Mouse (Mus musculus): ENCODE results near the gene Nop16. TPM values are rescaled to one million over a fixed set of nuclear protein-coding genes. Genes with fewer than 3 reads are reported as not detected.

Gene Nop16
- total and polyA plus RNA-seq, 2 experiments, result 9.4 to 15.0 TPM

GRCm38 (mm10) chr13:54593617-54594016 lies 3.7 kb upstream of the Nop16 start:
- no peak for DNase-seq (ENCODE audit: extremely low read depth, low read depth, low spot score)
- peaks cover 10% of the 10 kb centered on the region for H3K4me1 ChIP-seq (ENCODE audit: control insufficient read depth, insufficient read depth, low read length)
- no peak overlapping the region for H3K27ac ChIP-seq (replicated peaks; ENCODE audit: insufficient read depth, low read depth, low read length)
- H3K9ac ChIP-seq (ENCODE audit: low read depth, low read length), result no peak overlapping the region
- TF ChIP-seq CTCF (IDR thresholded peaks at IDR 0.05; ENCODE audit: low read depth, low read length) (no peak), POLR2A (IDR thresholded peaks at IDR 0.05; ENCODE audit: extremely low read depth, insufficient read depth, low read length) (no peak)
- no peak overlapping the region for H3K4me3 ChIP-seq (ENCODE audit: insufficient read depth, low read depth, low read length)
- peaks cover 2% of the 10 kb centered on the region for H3K36me3 ChIP-seq (ENCODE audit: control insufficient read depth, insufficient read depth, low read length)
- H3K27me3 ChIP-seq (ENCODE audit: control insufficient read depth, insufficient read depth, low read length), result no peaks in the 10 kb centered on the region
- peaks cover 9% of the 10 kb centered on the region; the same call in 1 of the 2 replicates for H3K79me2 ChIP-seq (ENCODE audit: control insufficient read depth, insufficient read depth, low read length)
- WGBS, result 97% methylated on average over 11 of the region's 11 CpGs

DNA sequence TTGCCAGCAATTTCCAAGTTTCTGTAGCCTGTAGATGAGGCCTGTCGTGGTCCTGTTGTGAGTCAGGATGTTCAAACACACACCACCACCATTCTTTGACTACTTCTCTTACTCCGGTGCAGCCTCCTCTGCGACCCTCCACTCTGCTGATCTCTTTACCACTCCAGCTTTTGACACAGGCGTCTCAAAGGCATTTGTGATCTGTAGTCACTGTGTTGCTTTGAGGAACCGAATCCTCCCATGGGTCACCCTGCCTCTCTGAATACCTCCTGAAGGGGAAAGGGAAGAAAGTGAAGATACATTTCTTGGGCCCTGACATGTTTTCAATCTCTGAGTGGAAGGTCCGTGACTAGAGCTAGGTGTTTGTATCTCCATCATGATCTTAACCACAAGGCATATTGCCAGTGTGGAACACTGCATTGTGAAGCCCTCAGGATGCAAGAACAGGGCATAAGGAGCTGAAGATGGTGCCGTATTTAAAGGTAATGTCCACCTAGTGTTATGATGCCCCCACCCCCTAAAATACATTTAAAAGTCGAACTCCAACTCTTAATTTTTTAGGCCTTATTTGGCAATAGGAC lies 2.0 kb upstream of the Nop16 start:
- Histone ChIP-seq H3K4me3 (ENCODE audit: insufficient read depth, low read depth, low read length) (no peak overlapping the region), H3K4me1 (ENCODE audit: control insufficient read depth, insufficient read depth, low read length) (peaks cover 10% of the 10 kb centered on the region), H3K27me3 (ENCODE audit: control insufficient read depth, insufficient read depth, low read length) (no peaks in the 10 kb centered on the region), H3K79me2 (ENCODE audit: control insufficient read depth, insufficient read depth, low read length) (peaks cover 11% of the 10 kb centered on the region; the same call in 1 of the 2 replicates), H3K36me3 (ENCODE audit: control insufficient read depth, insufficient read depth, low read length) (peaks cover 8% of the 10 kb centered on the region), H3K9ac (ENCODE audit: low read depth, low read length) (no peak overlapping the region), H3K27ac (replicated peaks; ENCODE audit: insufficient read depth, low read depth, low read length) (no peak overlapping the region)
- 88% methylated on average over 8 of the region's 8 CpGs for WGBS
- TF ChIP-seq POLR2A (IDR thresholded peaks at IDR 0.05; ENCODE audit: extremely low read depth, insufficient read depth, low read length), result no peak
- no peak for TF ChIP-seq CTCF (IDR thresholded peaks at IDR 0.05; ENCODE audit: low read depth, low read length)
- no peak for DNase-seq (ENCODE audit: extremely low read depth, low read depth, low spot score)

- TF ChIP-seq POLR2A (IDR thresholded peaks at IDR 0.05; ENCODE audit: extremely low read depth, insufficient read depth, low read length) (no peak), CTCF (IDR thresholded peaks at IDR 0.05; ENCODE audit: low read depth, low read length) (no peak)
- H3K27ac ChIP-seq (replicated peaks; ENCODE audit: insufficient read depth, low read depth, low read length), result peak overlapping the region; percentile 25
- peak overlapping the region; percentile 75 for H3K9ac ChIP-seq (ENCODE audit: low read depth, low read length)
- under 1% methylated on average over 24 of the region's 24 CpGs for WGBS
- peaks cover 10% of the 10 kb centered on the region for H3K4me1 ChIP-seq (ENCODE audit: control insufficient read depth, insufficient read depth, low read length)
- DNase-seq (ENCODE audit: extremely low read depth, low read depth, low spot score), result no peak
- H3K4me3 ChIP-seq (ENCODE audit: insufficient read depth, low read depth, low read length), result peak overlapping the region; percentile 94
- peaks cover 11% of the 10 kb centered on the region; the same call in 1 of the 2 replicates for H3K79me2 ChIP-seq (ENCODE audit: control insufficient read depth, insufficient read depth, low read length)
- H3K36me3 ChIP-seq (ENCODE audit: control insufficient read depth, insufficient read depth, low read length), result peaks cover 17% of the 10 kb centered on the region
- no peaks in the 10 kb centered on the region for H3K27me3 ChIP-seq (ENCODE audit: control insufficient read depth, insufficient read depth, low read length)
Observed at GRCm38 (mm10) chr13:54589414-54589995, 385 bp downstream of the Nop16 start.

DNA sequence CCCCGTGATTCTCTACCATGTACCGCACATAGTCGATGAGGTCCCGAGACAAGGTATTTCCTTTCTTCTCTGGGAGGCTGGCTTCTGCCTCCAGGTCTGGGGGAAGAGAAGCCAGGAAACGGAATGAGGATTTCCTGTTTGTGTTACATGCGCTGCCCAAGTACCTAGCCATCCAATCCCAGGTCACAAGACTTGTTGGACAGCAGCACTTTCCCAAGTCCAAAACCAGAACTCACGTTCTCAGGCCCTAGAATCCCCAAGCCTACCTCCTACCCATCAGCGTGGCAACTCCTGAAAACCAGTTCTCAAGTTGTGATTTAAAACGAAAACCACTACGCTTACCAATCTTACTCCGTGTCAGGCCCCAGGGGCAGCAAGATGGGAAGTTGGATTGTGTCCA lies 4.1 kb downstream of the Nop16 start:
- Histone ChIP-seq H3K9ac (ENCODE audit: low read depth, low read length) (no peak overlapping the region), H3K4me3 (ENCODE audit: insufficient read depth, low read depth, low read length) (no peak overlapping the region), H3K4me1 (ENCODE audit: control insufficient read depth, insufficient read depth, low read length) (peaks cover 19% of the 10 kb centered on the region), H3K79me2 (ENCODE audit: control insufficient read depth, insufficient read depth, low read length) (peaks cover 11% of the 10 kb centered on the region; the same call in 1 of the 2 replicates), H3K27ac (replicated peaks; ENCODE audit: insufficient read depth, low read depth, low read length) (no peak overlapping the region), H3K36me3 (ENCODE audit: control insufficient read depth, insufficient read depth, low read length) (peaks cover 25% of the 10 kb centered on the region), H3K27me3 (ENCODE audit: control insufficient read depth, insufficient read depth, low read length) (no peaks in the 10 kb centered on the region)
- TF ChIP-seq CTCF (IDR thresholded peaks at IDR 0.05; ENCODE audit: low read depth, low read length), result no peak
- TF ChIP-seq POLR2A (IDR thresholded peaks at IDR 0.05; ENCODE audit: extremely low read depth, insufficient read depth, low read length), result no peak
- 82% methylated on average over 11 of the region's 11 CpGs for WGBS
- DNase-seq (ENCODE audit: extremely low read depth, low read depth, low spot score), result no peak

- H3K36me3 ChIP-seq (ENCODE audit: control insufficient read depth, insufficient read depth, low read length), result peaks cover 22% of the 10 kb centered on the region
Observed at GRCm38 (mm10) chr13:54582860-54583259, 7.0 kb downstream of the Nop16 start.

GRCm38 (mm10) chr13:54582126-54582525 lies 7.8 kb downstream of the Nop16 start:
- H3K4me3 ChIP-seq (ENCODE audit: insufficient read depth, low read depth, low read length), result no peak overlapping the region
- TF ChIP-seq POLR2A (IDR thresholded peaks at IDR 0.05; ENCODE audit: extremely low read depth, insufficient read depth, low read length) (no peak), CTCF (IDR thresholded peaks at IDR 0.05; ENCODE audit: low read depth, low read length) (no peak)
- H3K27me3 ChIP-seq (ENCODE audit: control insufficient read depth, insufficient read depth, low read length), result no peaks in the 10 kb centered on the region
- peaks cover 21% of the 10 kb centered on the region for H3K36me3 ChIP-seq (ENCODE audit: control insufficient read depth, insufficient read depth, low read length)
- WGBS, result 17% methylated on average over 10 of the region's 10 CpGs
- peak overlapping the region; percentile 55 for H3K27ac ChIP-seq (replicated peaks; ENCODE audit: insufficient read depth, low read depth, low read length)
- peaks cover 19% of the 10 kb centered on the region for H3K4me1 ChIP-seq (ENCODE audit: control insufficient read depth, insufficient read depth, low read length)
- no peak overlapping the region for H3K9ac ChIP-seq (ENCODE audit: low read depth, low read length)
- no peak for DNase-seq (ENCODE audit: extremely low read depth, low read depth, low spot score)
- no peaks in the 10 kb centered on the region for H3K79me2 ChIP-seq (ENCODE audit: control insufficient read depth, insufficient read depth, low read length)

More at GRCm38 (mm10) chr13:54582860-54583259, 7.0 kb downstream of the Nop16 start:
- Histone ChIP-seq H3K4me1 (ENCODE audit: control insufficient read depth, insufficient read depth, low read length) (peaks cover 19% of the 10 kb centered on the region), H3K79me2 (ENCODE audit: control insufficient read depth, insufficient read depth, low read length) (no peaks in the 10 kb centered on the region), H3K4me3 (ENCODE audit: insufficient read depth, low read depth, low read length) (no peak overlapping the region), H3K27ac (replicated peaks; ENCODE audit: insufficient read depth, low read depth, low read length) (peak overlapping the region; percentile 35), H3K9ac (ENCODE audit: low read depth, low read length) (no peak overlapping the region), H3K27me3 (ENCODE audit: control insufficient read depth, insufficient read depth, low read length) (no peaks in the 10 kb centered on the region)
- 23% methylated on average over 5 of the region's 5 CpGs for WGBS
- no peak for TF ChIP-seq POLR2A (IDR thresholded peaks at IDR 0.05; ENCODE audit: extremely low read depth, insufficient read depth, low read length)
- no peak for TF ChIP-seq CTCF (IDR thresholded peaks at IDR 0.05; ENCODE audit: low read depth, low read length)
- DNase-seq (ENCODE audit: extremely low read depth, low read depth, low spot score), result peak; percentile 92
